Mouse (Mus musculus): ENCODE data around the gene Il12b. TPM values are rescaled to one million over a fixed set of nuclear protein-coding genes. Genes with fewer than 3 reads are reported as not detected.

Il12b gene
- polyA plus RNA-seq, 1 experiment from 2014 or later = not detected

DNA sequence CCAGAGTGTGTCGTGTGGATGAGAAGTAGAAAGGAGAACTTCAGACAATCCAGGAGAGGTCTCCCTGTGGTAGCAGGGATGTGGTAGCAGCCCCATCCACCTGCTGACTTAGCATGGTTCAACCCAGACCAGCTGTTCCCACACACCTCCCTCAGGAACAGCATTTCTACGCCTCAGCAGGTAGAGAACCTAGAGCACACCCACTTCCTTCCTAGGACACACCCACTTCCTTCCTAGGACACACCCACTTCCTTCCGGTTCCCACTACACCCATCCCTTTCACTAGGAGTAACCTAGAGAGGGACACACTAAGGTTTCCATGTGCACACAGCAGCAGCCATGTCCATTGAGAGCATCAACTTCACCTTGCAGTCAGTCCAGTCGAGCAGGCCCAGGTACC, 4.5 kb upstream of the Il12b start:
- WGBS = 81% methylated on average over 4 of the region's 4 CpGs
- no peak overlapping the region for H3K4me2 ChIP-seq (replicated peaks)
- H3K27me3 ChIP-seq (replicated peaks) = no peaks in the 10 kb centered on the region
- H3K9me3 ChIP-seq = no peaks in the 10 kb centered on the region
- H3K9ac ChIP-seq = no peak overlapping the region
- no peak overlapping the region for H3K4me3 ChIP-seq (replicated peaks)
- no peaks in the 10 kb centered on the region for H3K36me3 ChIP-seq
- ATAC-seq = no peak
- no peaks in the 10 kb centered on the region for H3K4me1 ChIP-seq (replicated peaks)
- H3K27ac ChIP-seq = no peak overlapping the region

DNA sequence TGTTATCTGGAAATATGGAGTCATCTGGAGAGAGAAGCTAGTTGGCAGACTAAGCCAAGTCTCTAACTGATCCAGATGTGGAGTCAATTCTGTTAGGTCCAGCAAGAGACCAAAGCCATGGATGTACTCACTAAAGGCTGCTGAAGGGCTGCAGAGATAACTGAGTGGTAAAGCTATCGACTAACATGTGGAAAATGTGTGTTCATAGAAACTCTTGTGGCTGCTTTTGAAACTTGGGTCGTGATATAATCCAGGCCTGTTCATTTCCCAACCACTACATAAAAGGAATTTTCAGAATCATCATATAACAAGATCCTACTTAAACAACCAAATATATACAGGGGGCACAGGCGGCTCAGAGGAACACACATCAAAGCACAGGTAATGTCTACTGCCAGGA, 2.3 kb upstream of the Il12b start:
- H3K4me1 ChIP-seq (replicated peaks) = no peaks in the 10 kb centered on the region

DNA sequence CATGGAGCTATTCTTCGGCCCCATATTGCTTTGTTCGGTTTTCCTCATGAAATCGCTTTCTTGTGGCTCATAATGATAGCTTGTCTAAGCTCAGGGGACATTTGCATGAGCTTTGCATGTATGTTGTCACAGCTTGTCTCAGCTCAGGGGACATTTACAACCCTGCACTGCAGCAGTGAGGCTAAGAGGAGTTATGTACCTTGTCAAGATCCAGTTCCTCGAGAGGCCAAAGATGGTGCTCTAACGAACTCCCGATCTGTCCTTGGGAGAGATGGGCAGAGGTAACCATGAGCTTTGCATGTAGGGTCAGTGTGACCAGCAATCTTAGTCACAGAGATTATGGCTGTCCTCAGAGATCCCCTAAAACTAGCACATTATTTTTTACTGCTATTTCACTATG, 1.5 kb upstream of the Il12b start:
- Histone ChIP-seq H3K27me3 (replicated peaks) (no peaks in the 10 kb centered on the region), H3K9ac (0 out of 2 replicates have a peak overlapping the region, but pooled peaks have one; percentile 37), H3K4me3 (replicated peaks) (no peak overlapping the region), H3K27ac (no peak overlapping the region), H3K4me2 (replicated peaks) (peak overlapping the region; percentile 72; the same call in 1 of the 2 replicates), H3K4me1 (replicated peaks) (no peaks in the 10 kb centered on the region), H3K9me3 (no peaks in the 10 kb centered on the region), H3K36me3 (no peaks in the 10 kb centered on the region)
- WGBS = 73% methylated on average over 6 of the region's 6 CpGs
- no peak for ATAC-seq

More for the DNA sequence above, 2.3 kb upstream of the Il12b start:
- WGBS = 57% methylated on average over 3 of the region's 3 CpGs
- Histone ChIP-seq H3K4me2 (replicated peaks) (no peak overlapping the region), H3K27me3 (replicated peaks) (no peaks in the 10 kb centered on the region), H3K9ac (no peak overlapping the region), H3K4me3 (replicated peaks) (no peak overlapping the region), H3K27ac (no peak overlapping the region), H3K9me3 (no peaks in the 10 kb centered on the region), H3K36me3 (no peaks in the 10 kb centered on the region)
- ATAC-seq = no peak

DNA sequence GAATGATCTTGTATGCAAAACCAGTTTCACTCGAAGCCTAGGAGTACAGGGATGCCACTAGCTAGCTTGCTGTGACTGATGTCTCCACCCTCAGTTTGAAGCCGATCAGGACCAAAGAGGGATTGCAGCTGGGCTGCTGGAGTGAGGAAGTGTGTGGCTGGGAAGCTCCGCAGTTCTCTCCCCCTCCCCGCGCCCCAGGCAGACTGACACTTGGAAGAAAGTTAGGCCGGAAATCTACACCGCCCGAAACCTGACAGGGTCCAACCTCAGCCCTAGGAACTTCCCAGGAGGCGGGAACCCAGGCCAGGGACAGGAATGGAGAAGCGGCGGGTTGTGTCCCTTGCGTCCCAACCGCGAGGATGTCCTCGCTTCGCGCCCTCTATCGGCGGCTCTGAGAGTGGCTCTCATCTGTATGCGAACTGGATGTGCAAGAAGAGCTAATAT, 1.1 kb upstream of the Il12b start:
- Histone ChIP-seq H3K9me3 (no peaks in the 10 kb centered on the region), H3K27ac (no peak overlapping the region), H3K4me3 (replicated peaks) (peak overlapping the region; percentile 33), H3K4me1 (replicated peaks) (no peaks in the 10 kb centered on the region), H3K4me2 (replicated peaks) (peak overlapping the region; percentile 72), H3K27me3 (replicated peaks) (no peaks in the 10 kb centered on the region), H3K36me3 (no peaks in the 10 kb centered on the region), H3K9ac (peak overlapping the region; percentile 37; the same call in 1 of the 2 replicates)
- ATAC-seq = peak; percentile 78
- WGBS = 3% methylated on average over 20 of the region's 20 CpGs

DNA sequence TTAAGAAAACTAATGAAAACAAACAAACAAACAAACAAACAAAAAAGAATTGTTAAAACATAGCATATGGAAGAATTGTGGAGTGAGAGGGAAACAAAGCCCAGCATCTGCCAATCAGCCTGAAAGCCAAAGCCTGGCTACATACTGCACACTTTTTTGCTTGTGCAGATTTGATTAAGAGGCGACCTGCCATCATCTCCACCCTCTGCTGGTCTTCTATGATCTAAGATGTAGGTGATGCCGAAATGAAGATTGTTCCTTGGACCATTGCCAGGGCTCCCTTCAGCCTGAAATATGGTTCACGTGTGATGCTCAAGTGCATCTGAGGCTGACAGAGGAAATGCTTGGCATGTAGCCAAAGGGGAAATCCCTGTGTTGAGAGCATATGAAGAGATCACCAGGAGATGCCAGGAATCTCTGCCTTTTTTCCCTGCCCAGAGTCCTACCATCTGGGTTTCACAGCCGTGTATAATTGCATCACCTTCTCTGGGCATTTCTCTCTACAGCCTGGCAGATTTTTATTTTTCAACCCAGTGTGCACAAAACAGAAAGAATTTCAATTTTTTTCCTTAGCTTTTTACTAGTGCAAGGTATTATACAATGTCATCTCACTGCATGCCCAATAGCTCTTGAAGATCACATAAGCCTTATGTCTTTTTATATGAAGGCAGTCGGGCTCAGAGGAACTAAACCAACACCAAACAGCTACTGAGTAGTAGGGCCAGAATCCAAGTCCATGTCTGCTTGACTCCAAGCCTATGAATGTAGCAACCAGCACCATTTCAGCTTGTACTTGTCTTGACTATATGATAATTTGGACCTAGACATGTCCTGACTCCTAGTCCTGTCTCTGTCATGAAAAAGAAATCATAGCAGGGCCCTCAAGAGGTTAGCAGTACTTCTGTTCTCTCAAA, 2.0 kb downstream of the Il12b start:
- Histone ChIP-seq H3K36me3 (no peaks in the 10 kb centered on the region), H3K4me3 (replicated peaks) (no peak overlapping the region), H3K4me1 (replicated peaks) (no peaks in the 10 kb centered on the region), H3K27ac (no peak overlapping the region), H3K4me2 (replicated peaks) (no peak overlapping the region), H3K9ac (no peak overlapping the region), H3K27me3 (replicated peaks) (no peaks in the 10 kb centered on the region), H3K9me3 (no peaks in the 10 kb centered on the region)
- ATAC-seq = no peak
- WGBS = 51% methylated on average over 5 of the region's 5 CpGs

DNA sequence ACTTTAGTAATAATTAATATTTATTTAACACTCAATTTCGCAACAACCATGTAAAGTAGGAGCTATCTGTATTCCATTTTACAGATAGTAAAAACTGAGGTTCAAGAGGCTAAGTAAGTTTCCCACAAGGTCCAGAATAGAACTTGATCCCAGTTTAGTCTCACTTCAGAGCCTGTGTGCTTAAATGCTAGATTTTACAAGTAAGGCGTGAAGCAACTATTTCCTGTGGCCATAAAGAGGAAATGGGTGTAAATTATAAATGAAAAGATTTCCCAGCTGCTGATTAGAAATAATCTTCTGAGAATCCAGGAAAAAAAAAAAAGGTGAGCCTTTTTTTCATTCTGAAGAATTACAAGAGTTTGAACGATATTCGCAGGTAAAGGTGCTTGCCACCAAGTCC, 5.2 kb downstream of the Il12b start:
- H3K9me3 ChIP-seq = no peaks in the 10 kb centered on the region
- H3K4me1 ChIP-seq (replicated peaks) = no peaks in the 10 kb centered on the region
- H3K27ac ChIP-seq = no peak overlapping the region
- H3K36me3 ChIP-seq = no peaks in the 10 kb centered on the region
- no peak overlapping the region for H3K9ac ChIP-seq
- no peak overlapping the region for H3K4me3 ChIP-seq (replicated peaks)
- ATAC-seq = no peak
- WGBS = 88% methylated on average over 4 of the region's 4 CpGs
- no peak overlapping the region for H3K4me2 ChIP-seq (replicated peaks)
- H3K27me3 ChIP-seq (replicated peaks) = no peaks in the 10 kb centered on the region

DNA sequence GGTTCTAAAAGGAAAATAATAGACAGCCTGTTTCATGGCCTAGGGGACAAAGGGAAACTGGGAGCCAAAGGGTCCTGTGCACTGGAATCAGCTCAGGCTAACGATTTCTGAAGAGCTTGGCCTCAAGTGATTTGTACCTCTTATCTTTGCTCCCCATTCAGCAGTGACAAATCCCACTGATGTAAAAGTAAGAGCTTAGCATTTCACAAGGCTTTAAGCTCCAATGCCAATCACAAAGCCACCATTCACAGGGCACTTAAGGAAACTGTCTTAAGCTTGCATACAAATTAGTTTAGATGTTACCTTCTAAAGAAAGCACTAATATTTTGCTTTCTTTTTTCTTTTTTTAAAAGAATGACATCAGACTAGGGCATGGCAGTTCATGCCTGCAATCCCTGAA, 6.1 kb downstream of the Il12b start:
- Histone ChIP-seq H3K4me2 (replicated peaks) (no peak overlapping the region), H3K27me3 (replicated peaks) (no peaks in the 10 kb centered on the region), H3K4me1 (replicated peaks) (no peaks in the 10 kb centered on the region), H3K9ac (no peak overlapping the region), H3K9me3 (no peaks in the 10 kb centered on the region), H3K4me3 (replicated peaks) (no peak overlapping the region), H3K36me3 (no peaks in the 10 kb centered on the region), H3K27ac (no peak overlapping the region)
- WGBS = 24% methylated on average over 1 of the region's 1 CpGs
- no peak for ATAC-seq

DNA sequence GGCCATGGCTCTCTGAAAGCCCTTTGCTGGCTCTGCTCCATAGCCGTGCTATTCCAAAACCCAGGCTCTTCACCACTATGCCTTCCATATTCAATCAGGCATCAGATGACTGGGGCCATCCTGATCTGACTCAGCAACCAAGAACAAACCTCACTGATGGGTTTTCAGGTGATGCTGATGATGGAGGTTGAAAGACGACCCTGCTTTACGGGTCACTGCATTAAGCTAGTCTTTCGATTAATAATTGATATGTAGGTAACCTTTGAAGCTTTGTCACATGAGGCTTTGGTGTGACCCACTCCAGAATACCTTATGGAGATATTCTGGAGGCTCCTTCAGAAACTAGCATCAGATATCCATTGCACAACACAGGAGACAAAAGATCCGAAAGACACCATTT, 6.6 kb downstream of the Il12b start:
- no peaks in the 10 kb centered on the region for H3K9me3 ChIP-seq
- no peaks in the 10 kb centered on the region for H3K36me3 ChIP-seq
- no peaks in the 10 kb centered on the region for H3K27me3 ChIP-seq (replicated peaks)
- no peak for ATAC-seq
- whole genome bisulfite sequencing = 71% methylated on average over 5 of the region's 5 CpGs
- no peak overlapping the region for H3K27ac ChIP-seq
- H3K4me3 ChIP-seq (replicated peaks) = no peak overlapping the region
- H3K4me1 ChIP-seq (replicated peaks) = no peaks in the 10 kb centered on the region
- H3K9ac ChIP-seq = no peak overlapping the region
- no peak overlapping the region for H3K4me2 ChIP-seq (replicated peaks)

DNA sequence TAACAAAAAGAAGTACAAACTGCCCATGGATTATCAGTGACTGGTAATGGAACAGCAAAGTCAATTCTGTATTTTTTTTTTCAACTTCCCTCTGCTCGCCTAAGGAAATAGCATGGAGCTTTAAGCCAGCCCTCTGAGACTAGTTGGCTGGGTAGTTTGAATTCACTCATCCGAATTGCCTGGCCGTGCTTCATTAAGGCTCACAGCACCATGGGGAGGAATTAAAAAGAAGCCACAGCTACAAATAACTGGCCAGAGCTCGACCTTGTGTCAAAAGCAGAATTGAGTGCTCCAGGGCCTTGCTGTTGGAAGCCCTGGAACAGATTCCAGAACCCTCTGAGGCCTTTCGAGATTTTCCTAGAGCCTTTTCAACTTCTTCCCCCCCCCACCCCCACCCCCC, 8.8 kb downstream of the Il12b start:
- WGBS = 55% methylated on average over 5 of the region's 5 CpGs
- H3K4me3 ChIP-seq (replicated peaks) = no peak overlapping the region
- no peaks in the 10 kb centered on the region for H3K36me3 ChIP-seq
- H3K4me1 ChIP-seq (replicated peaks) = no peaks in the 10 kb centered on the region
- H3K9me3 ChIP-seq = no peaks in the 10 kb centered on the region
- no peaks in the 10 kb centered on the region for H3K27me3 ChIP-seq (replicated peaks)
- no peak overlapping the region for H3K27ac ChIP-seq
- no peak for ATAC-seq
- no peak overlapping the region for H3K9ac ChIP-seq
- no peak overlapping the region for H3K4me2 ChIP-seq (replicated peaks)

DNA sequence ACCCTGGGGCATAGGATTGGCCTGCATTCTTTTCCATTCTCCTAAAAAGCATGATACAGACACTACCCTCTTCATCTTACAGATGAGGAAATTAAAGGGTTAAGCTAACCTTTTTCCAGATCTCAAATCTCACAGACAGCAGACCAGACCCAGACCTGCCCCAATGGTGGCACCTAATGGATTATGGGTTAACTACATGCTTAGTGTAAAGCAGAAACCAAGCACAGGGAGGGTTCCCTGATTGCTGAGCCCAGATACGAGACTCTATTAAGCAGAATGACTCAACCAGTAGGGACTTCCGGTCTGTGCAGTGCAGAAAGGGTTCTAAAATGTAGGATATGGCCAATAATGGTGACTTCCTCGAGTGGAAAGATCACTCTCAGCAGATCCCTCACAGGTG, 10.6 kb downstream of the Il12b start:
- Histone ChIP-seq H3K27me3 (replicated peaks) (no peaks in the 10 kb centered on the region), H3K4me1 (replicated peaks) (no peaks in the 10 kb centered on the region), H3K36me3 (no peaks in the 10 kb centered on the region), H3K27ac (no peak overlapping the region), H3K4me3 (replicated peaks) (no peak overlapping the region), H3K4me2 (replicated peaks) (no peak overlapping the region), H3K9me3 (no peaks in the 10 kb centered on the region), H3K9ac (no peak overlapping the region)
- no peak for ATAC-seq
- 51% methylated on average over 3 of the region's 3 CpGs for WGBS

DNA sequence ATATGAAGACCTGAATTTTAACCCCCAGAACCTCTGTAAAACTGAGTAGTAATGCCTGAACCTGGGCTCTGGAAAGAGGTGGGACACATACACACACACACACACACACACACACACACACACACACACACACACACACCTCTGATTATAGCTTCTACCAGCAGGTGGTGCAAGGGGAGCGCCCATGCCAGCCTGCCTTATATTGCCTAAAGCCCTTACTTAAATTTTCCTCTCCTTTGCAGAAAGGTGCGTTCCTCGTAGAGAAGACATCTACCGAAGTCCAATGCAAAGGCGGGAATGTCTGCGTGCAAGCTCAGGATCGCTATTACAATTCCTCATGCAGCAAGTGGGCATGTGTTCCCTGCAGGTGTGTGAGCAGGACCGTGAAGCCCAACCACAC, 12.4 kb downstream of the Il12b start:
- ATAC-seq = no peak
- 77% methylated on average over 8 of the region's 8 CpGs for WGBS
- H3K27ac ChIP-seq = no peak overlapping the region

DNA sequence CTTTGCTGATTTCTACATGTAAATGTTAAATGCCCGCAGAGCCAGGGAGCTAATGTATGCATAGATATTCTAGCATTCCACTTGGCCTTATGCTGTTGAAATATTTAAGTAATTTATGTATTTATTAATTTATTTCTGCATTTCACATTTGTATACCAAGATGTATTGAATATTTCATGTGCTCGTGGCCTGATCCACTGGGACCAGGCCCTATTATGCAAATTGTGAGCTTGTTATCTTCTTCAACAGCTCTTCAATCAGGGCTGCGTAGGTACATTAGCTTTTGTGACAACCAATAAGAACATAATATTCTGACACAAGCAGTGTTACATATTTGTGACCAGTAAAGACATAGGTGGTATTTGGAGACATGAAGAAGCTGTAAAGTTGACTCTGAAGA, 13.5 kb downstream of the Il12b start:
- H3K9ac ChIP-seq = no peak overlapping the region
- no peaks in the 10 kb centered on the region for H3K4me1 ChIP-seq (replicated peaks)
- no peak overlapping the region for H3K4me3 ChIP-seq (replicated peaks)
- no peak overlapping the region for H3K4me2 ChIP-seq (replicated peaks)
- no peak overlapping the region for H3K27ac ChIP-seq
- H3K9me3 ChIP-seq = no peaks in the 10 kb centered on the region
- 86% methylated on average over 3 of the region's 3 CpGs for WGBS
- no peak for ATAC-seq
- H3K27me3 ChIP-seq (replicated peaks) = no peaks in the 10 kb centered on the region
- no peaks in the 10 kb centered on the region for H3K36me3 ChIP-seq

More for the DNA sequence above, 12.4 kb downstream of the Il12b start:
- H3K4me1 ChIP-seq (replicated peaks) = no peaks in the 10 kb centered on the region
- no peaks in the 10 kb centered on the region for H3K27me3 ChIP-seq (replicated peaks)
- H3K4me3 ChIP-seq (replicated peaks) = no peak overlapping the region
- H3K9ac ChIP-seq = no peak overlapping the region
- H3K36me3 ChIP-seq = no peaks in the 10 kb centered on the region
- no peaks in the 10 kb centered on the region for H3K9me3 ChIP-seq
- no peak overlapping the region for H3K4me2 ChIP-seq (replicated peaks)

DNA sequence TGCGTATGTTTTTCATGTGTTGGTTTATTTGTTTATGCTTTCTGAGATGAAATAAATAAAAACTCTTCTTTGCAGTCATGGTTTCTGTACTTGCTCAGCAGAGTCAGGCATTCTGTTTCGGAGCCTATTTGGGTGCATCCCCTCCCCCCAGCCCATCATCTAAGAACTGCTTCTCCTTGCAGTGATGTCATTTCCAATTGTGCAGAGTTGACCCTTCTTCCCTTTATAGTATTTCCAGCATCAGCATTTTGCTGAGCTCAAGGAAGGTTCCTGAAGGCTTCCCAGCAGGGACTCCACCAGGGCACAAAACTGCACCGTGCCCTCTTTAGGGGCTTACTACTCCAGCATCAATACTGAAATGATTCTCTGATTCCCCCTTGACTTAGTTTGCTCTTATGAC, 14.7 kb downstream of the Il12b start:
- H3K36me3 ChIP-seq = no peaks in the 10 kb centered on the region
- H3K4me3 ChIP-seq (replicated peaks) = no peak overlapping the region
- WGBS = 86% methylated on average over 3 of the region's 3 CpGs
- no peaks in the 10 kb centered on the region for H3K4me1 ChIP-seq (replicated peaks)
- H3K9me3 ChIP-seq = no peaks in the 10 kb centered on the region
- H3K9ac ChIP-seq = no peak overlapping the region
- H3K27ac ChIP-seq = no peak overlapping the region
- no peak for ATAC-seq
- H3K27me3 ChIP-seq (replicated peaks) = no peaks in the 10 kb centered on the region
- H3K4me2 ChIP-seq (replicated peaks) = no peak overlapping the region

Data from intestine, embryonic 15.5 days (tissue).